Mouse (Mus musculus) cortical plate, adult 2 months (tissue): Measurements from ENCODE around the gene Xkr7. TPM values are rescaled to one million over a fixed set of nuclear protein-coding genes. Genes with fewer than 3 reads are reported as not detected.

Source experiments
- H3K27ac ChIP-seq: fragments of 200-500 bp; 2 replicates; pipeline ENCODE4 v1.5.1; 2012; ENCODE audit warnings: low read length, control low read depth, inconsistent platforms; ENCODE audit not compliant: insufficient read depth
- H3K4me1 ChIP-seq: fragments of 200-500 bp; 2 replicates; pipeline ENCODE4 v1.6.1; 2011; ENCODE audit warnings: low read length; ENCODE audit not compliant: control insufficient read depth, insufficient read depth
- H3K4me3 ChIP-seq: fragments of 200-500 bp; 2 replicates; pipeline ENCODE4 v1.5.1; 2011; ENCODE audit warnings: mild to moderate bottlenecking, low read length, control low read depth; ENCODE audit not compliant: insufficient read depth
- CTCF ChIP-seq: fragments of 200-500 bp; IDR thresholded peaks from 2 replicates; pipeline ENCODE4 v1.5.1; 2011; ENCODE audit warnings: mild to moderate bottlenecking, control low read depth, low read length; ENCODE audit not compliant: insufficient read depth; ENCODE audit errors: extremely low read depth
- POLR2A ChIP-seq: fragments of 200-500 bp; IDR thresholded peaks from 2 replicates; pipeline ENCODE4 v1.6.1; 2011; ENCODE audit warnings: mild to moderate bottlenecking, low read length, control low read depth; ENCODE audit not compliant: insufficient read depth; ENCODE audit errors: extremely low read depth
- polyA plus RNA-seq: library from polyadenylated mRNA; depleted of rRNA; stranded (reverse); fragments of >200 nt; gene quantifications from 2 replicates; pipeline ENCODE4 v1.2.3, GENCODE M21; 2012; rRNA removed

Gene Xkr7
- 1.4 and 1.9 TPM in 2 replicates for polyA plus RNA-seq

DNA sequence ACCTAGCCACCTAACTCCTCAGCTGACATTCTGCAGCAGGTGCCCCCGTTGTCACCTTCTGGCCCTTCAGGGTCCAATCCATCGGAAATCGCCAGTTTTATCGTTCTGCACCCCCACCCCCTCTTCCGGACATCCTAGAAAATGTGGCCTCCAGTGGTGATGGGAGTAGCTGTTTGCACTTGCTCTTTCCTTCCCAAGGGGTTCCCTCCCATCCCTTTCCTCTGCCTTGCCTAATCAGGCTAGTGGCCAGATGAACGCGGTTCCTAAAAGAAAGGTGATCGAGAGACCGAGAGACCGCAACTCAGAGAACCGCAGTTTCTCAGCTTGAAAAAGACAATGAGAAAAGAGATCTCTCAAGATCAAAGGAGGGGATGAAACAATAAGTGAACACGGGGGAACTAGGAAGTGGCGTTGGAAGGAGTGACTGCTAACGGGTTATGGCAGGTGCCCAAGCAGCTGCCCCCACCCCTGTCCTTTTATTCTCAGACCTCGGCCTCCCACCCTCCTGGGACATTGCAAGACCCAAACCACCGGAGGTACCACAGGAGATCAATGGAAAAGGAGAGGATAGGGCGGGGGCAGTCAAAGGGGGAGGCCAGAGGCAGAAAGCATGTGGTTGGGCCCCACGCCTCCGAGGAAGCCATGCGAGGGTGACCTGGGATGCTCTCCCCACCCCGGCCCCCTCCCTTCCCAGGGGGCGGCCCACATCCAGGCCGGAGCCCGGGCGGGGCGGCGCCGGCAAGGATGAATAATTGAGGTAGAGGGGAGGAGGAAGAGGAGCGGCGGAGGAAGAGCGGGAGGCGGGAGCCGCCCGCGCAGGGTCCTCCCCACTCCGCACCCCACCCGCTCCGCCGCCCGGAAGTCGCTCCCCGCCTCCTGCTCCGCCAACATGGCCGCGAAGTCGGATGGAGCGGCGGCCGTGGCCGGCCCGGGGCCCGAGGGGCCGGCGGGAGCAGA, at the start of gene Xkr7:
Gene Xkr7, plus strand, starts transcription at position 727 of the 957 bp plus-strand sequence.
- Histone ChIP-seq H3K27ac (no peak within 1 kb of the TSS), H3K4me1 (0 out of 2 replicates have a peak, but pooled peaks cover 2% of the 10 kb centered on the region), H3K4me3 (peak within 1 kb of the TSS; percentile 41)
- TF ChIP-seq CTCF = no peak
- TF ChIP-seq POLR2A = no peak

DNA sequence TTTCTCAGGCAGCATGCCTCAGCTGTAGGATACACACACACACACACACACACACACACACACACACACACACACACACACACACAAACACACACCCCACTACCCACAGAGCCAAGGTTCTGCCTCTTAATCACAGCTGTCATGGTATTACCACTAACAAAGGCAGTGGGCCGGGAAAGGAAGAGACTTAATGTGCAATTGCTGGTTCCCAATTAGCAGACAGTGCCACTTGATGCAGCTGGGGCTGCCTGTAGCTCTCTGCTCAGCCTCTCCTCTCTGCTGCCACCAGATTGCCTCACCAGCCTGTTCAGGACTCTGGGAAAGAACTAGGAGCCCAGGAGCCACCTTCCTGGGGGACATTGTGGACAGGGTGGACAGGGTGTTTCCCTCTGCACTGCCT, 46.1 kb upstream of the Xkr7 start:
- TF ChIP-seq CTCF = no peak
- TF ChIP-seq POLR2A = no peak
- Histone ChIP-seq H3K27ac (no peak overlapping the region), H3K4me1 (no peaks in the 10 kb centered on the region), H3K4me3 (no peak overlapping the region)

DNA sequence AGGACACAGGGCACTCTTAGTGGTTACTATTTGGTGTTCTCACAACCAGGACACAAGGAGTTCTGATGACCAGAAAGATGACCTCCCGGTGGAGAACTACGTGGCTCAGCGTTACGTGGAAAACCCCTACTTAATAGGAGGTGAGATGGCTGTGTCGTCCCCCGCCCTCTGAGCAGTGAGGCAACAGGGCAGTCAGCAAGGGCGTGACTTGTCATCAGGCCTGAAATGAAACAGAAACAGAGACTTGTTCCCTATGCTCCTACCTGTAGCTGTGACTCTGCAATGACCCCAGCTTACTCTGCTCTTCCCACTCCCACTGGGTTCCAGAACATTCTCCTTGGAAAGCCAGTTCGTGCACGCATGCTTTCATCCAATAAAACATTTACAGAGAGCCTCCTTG, 40.1 kb upstream of the Xkr7 start:
- H3K4me1 ChIP-seq = no peaks in the 10 kb centered on the region
- no peak overlapping the region for H3K27ac ChIP-seq
- TF ChIP-seq POLR2A (no peak), CTCF (no peak)
- no peak overlapping the region for H3K4me3 ChIP-seq

DNA sequence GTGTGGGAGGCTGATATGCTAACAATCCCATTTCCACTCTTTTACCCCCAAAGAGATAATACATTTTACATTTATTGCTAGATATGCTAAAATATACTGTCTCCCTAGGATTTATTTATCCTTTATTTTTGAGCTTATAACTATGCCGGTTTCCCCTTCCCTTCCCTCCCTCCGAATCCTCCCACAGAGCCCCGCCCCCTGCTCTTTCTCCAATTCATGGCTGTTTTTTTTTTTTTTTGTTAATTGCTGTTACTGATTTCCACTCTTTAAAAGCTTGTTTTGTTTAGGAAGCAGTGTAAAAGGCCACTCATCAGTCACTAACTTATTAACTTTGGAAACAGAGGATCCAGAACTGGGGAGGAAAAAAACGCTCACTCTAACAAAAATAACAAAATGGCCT, 34.6 kb upstream of the Xkr7 start:
- Histone ChIP-seq H3K4me3 (no peak overlapping the region), H3K4me1 (no peaks in the 10 kb centered on the region), H3K27ac (no peak overlapping the region)
- TF ChIP-seq CTCF = no peak
- TF ChIP-seq POLR2A = no peak

- H3K4me3 ChIP-seq = no peak overlapping the region
- TF ChIP-seq CTCF (no peak), POLR2A (no peak)
- no peak overlapping the region for H3K27ac ChIP-seq
- no peaks in the 10 kb centered on the region for H3K4me1 ChIP-seq
These were observed 29.0 kb upstream of the Xkr7 start for GRCm38 (mm10) chr2:153002492-153003248.

DNA sequence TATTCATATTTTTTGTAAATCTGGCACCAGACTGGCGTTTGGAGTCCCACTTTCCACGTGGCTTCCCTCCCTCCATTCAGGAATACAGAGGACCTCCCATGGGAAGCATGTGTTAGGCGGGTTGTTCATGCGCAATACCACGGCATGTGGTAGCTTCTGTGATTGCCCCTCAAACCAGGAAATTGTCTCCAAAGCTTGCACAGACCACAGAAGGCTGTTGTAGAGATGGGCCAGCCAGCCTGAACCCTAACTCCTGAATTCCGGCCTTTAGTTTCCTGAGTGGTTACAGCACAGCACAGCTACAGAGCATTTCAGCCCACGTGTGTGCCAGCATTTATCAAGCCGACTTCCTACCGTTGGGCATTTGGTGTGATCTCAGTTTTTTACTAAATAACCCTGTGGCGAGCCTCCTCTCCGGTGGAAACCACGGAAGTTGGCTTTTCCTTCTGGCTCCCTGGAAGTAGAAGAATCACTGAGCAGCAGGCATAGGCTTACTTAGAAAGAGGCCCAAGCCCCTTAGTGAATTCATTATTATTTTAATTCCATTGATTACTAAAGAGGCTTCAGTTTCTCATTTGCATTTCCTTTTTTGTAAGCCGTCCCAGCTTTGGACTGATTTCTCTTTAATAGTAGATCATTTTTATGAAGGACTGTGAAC, 27.8 kb upstream of the Xkr7 start:
- Histone ChIP-seq H3K4me3 (no peak overlapping the region), H3K4me1 (no peaks in the 10 kb centered on the region), H3K27ac (no peak overlapping the region)
- no peak for TF ChIP-seq POLR2A
- no peak for TF ChIP-seq CTCF

- no peaks in the 10 kb centered on the region for H3K4me1 ChIP-seq
- H3K27ac ChIP-seq = no peak overlapping the region
- no peak overlapping the region for H3K4me3 ChIP-seq
- no peak for TF ChIP-seq CTCF
- TF ChIP-seq POLR2A = no peak
These were observed 25.7 kb upstream of the Xkr7 start for GRCm38 (mm10) chr2:153005981-153006380.

DNA sequence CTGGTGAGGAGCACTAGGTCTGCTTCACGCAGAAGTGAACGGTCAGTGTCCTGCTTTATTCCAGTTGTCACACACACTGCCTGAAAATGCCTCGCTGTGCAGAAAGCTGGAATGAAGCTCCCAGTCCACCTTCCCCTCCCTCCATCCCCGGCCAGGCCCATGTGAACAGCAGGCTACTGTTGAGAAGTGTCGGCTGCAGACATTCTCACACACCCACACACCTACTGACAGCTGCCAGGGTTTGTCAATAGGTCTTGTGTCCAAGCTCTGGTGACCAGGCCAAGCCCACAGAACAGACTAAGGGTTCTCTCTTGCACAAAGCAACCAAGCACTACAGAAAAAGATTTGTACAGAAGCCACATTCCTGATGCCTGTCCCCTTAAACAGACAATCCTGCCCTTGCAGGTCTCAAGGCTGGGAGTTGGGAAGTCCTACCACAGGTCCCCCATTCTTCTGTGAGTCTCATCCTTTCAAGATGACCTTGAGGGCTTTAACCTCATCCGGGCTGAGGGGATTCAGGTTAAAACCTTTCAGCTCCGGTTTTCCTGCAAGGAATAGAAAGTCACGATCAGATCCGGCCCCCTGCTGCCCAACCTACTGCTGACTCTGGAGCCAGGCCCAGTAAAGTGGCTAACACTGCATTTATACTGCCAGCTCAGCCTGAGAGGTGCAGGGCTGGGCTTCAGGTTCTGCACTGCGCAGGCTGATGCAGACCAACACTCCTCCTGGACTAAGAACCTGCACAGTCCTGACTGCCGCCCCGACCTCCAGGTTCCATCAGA, 22.3 kb upstream of the Xkr7 start:
- peaks cover 4% of the 10 kb centered on the region; the same call in 1 of the 2 replicates for H3K4me1 ChIP-seq

More for the DNA sequence above, 22.3 kb upstream of the Xkr7 start:
- Histone ChIP-seq H3K27ac (no peak overlapping the region), H3K4me3 (no peak overlapping the region)
- no peak for TF ChIP-seq CTCF
- TF ChIP-seq POLR2A = no peak
